Mouse (Mus musculus) adrenal gland, adult 8-10 months (tissue): Measurements from ENCODE around the gene Hdgf. TPM values are rescaled to one million over a fixed set of nuclear protein-coding genes. Genes with fewer than 3 reads are reported as not detected.

ENCODE experiments used
- DNase-seq: peaks from one replicate; pipeline ENCODE4 v3.0.0; 2022
- total RNA-seq, 4 experiments: library from RNA; stranded (reverse); gene quantifications; 2 replicates each; pipeline ENCODE4 v1.2.4; 2022

Hdgf gene
- total RNA-seq, 4 experiments from 2014 or later = 163 to 180 (median 172) TPM

DNA sequence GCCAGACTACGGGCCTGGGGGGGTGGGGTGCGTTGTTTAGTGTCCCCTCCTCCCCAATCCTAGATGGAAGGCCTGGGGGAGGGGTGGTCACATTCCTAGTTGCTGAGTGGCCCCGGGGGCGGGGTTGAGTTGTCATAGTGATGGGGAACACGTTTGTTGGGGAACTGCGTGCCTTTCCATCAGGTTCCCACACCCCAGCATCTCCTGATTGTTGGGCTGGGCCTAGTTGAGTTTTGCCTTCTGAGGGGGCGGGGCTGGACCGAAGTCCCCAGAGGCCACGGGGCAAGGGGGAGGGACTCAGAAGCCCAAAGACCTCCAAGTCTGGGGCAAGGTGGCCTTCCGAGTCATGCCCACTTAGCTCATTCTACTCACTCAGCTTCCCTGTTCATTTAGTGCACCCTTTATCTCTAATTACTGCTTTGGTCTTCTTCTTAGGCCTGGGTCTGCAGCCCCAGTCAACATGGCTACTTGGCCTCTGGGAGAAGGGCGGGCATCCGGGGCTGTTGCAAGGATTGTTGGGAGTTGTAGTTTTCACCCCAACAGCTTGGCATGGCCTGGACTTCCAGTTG lies 4.5 kb downstream of the Hdgf start:
- DNase-seq = peak; percentile 86

DNA sequence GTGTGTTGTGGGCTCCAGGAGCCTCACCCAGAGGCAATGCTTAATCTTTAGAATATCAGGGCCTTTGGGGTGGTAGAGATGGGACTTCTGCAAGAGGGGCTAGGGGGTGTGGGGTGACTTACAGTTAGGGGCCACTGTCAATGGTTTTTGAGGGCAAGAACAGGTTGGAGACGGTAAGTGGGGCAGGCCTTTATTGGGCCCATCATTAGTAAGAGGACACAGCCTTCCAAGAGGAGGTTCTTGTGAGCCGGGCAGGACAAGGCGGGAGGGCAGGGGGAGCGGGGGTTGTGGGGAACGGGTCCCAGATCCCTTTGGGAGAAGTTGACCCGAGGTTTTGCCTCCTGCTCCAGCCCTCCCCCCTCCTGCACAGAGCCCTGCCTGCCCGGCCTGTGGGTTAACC lies 7.4 kb downstream of the Hdgf start:
- no peak for DNase-seq

DNA sequence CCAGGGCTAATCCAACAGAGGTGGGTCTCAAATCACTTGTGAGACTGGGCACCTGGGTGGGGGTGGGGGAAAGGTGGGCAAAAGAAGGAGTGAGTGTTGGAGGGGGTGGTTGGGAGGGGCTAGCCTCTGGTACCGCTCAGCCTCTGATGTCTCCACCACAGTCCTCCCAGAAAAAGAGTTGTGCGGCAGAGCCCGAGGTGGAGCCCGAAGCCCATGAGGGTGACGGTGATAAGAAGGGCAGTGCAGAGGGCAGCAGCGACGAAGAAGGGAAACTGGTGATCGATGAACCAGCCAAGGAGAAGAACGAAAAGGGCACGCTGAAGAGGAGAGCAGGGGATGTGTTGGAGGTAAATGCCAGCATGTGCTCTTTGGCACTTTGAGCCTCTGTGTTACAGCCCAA lies 7.8 kb downstream of the Hdgf start:
- no peak for DNase-seq

DNA sequence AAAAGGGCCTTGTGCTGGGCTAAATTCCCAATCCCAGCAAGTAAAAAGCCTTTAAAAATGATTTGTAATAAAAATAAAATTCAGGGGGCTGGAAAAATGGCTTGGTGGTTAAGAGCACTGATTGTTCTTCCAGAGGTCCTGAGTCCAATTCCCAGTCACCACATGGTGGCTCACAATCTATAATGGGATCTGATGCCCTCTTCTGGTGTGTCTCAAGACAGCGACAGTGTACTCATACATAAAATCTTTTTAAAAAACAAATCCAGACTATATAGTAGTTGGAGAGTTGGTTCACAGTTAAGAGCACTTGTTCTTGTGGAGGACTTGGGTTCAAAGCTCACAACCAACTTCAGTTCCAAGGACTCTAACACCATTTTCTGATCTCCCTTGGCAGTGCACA lies 10.9 kb downstream of the Hdgf start:
- DNase-seq = no peak

DNA sequence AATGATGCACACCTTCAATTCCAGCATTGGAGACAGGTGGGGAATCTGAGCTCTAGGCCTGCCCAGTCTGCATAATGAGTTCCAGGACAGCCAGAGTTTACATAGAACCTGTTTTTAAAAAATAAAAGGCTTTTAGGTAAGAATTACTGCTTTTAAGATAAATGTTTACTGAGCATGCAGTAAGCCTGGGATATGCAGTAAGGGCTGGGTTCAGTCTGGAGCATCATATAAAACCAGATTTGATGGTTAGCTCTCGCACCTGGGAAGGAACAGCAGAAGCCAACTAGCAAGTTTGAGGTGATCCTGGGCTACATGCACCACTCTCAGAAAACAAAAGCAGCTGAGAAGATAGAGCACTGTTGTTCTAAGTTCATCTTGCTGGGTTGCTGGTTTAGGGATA lies 12.4 kb downstream of the Hdgf start:
- no peak for DNase-seq

DNA sequence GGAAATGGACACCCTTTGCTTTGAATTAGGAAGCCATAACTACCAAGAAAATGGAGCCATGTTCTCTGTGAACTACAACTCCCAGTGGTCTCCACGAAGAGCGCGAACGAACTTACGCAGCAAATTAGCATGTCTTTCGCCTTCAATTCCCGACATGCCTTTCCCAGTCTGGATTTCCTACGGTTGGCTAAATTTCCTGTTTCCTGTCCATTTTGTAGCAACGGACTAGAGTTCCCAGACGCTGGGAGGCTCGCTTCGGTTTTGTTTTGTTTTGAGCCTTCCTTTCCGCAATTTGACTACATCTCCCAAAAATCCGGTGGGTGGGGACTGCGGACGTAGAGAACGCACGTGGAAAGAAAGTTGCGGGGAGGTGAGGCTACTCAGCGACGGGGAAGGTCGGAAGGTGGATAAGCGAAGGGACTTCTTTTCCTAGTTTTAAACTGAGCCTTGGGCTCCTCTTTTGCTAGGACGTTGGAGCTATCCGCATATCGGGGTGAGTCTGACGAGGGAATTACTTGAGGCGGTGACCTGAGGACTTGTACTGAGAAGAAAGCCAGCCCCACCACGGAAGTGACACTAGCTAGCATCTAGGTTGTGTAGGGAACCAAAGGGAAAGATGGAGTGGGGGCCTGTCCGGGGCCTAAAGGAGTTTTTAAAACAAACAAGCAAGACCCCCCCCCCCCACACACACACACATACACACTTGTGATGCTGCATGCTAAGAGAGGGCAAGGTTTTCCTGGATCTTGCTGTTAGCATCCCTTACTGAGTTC lies 13.4 kb downstream of the Hdgf start, which contains the start of gene Mrpl24:
TSS of gene Mrpl24 (plus strand) at position 171 of the 773 bp plus-strand sequence.
- DNase-seq = peak; percentile 85

DNA sequence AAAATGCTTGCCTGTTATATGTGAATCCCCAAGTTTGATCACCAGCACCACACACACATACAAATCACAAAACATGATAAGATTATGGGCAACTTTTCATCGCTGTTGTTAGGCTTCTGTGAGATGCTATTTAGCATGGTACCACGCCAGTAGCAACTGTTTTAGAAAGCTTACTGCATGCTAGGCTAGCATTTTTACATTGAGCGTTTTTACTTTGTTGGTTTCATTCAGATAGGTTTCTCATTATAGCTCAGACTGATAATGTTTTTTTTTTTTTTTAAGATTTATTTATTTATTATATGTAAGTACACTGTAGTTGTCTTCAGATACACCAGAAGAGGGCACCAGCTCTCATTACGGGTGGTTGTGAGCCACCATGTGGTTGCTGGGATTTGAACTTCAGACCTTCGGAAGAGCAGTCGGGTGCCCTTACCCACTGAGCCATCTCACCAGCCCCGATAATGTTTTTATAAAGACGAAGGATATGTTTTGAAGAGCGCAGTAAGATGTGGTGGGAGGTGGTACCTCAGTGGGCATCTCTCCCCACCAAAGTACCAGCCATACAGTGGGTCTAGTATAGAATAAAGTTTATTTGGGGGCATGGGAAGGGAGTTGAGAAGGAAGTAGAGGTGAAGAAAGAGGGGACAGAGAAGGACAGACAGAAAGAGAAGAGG lies 14.3 kb downstream of the Hdgf start:
- no peak for DNase-seq

DNA sequence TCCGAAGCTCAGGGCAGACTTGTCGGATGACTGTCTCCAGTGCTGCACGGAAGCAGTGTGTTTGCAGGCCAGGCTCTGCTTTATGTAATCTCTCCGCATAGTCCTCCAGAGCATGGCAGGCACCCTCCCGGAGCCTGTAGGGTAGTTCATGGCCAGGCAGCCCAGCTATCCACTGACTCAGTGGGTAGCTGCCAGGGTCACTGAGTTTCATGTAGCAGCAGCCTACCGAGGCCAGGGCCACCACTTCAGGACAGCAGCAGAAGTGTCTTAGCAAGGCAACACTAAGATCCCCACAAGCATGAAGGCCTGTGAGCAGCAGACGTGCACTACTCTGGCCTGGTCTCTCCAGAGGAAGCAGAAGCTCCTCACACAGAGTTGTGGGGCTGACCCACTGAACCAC lies 18.9 kb downstream of the Hdgf start:
- peak; percentile 70 for DNase-seq

DNA sequence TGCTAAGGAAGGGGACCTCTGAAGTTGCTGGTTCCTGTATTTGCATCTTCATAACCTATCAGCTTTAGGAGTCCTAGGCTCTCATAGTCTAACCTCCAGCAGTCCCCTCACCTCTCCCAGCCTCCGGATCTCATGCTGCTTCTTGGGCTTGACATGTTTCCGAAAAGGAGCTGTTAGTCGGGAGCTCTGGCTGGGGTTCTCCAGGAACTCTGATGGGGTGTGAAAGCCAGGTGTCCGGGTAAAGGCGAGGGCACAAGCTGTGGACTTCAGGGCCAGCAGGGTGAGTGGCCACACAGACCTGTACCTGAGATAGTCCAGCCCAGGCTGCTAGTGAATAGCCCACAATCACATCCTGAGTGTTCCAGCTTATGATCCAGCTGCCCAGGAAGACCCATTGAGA lies 21.3 kb downstream of the Hdgf start:
- no peak for DNase-seq

DNA sequence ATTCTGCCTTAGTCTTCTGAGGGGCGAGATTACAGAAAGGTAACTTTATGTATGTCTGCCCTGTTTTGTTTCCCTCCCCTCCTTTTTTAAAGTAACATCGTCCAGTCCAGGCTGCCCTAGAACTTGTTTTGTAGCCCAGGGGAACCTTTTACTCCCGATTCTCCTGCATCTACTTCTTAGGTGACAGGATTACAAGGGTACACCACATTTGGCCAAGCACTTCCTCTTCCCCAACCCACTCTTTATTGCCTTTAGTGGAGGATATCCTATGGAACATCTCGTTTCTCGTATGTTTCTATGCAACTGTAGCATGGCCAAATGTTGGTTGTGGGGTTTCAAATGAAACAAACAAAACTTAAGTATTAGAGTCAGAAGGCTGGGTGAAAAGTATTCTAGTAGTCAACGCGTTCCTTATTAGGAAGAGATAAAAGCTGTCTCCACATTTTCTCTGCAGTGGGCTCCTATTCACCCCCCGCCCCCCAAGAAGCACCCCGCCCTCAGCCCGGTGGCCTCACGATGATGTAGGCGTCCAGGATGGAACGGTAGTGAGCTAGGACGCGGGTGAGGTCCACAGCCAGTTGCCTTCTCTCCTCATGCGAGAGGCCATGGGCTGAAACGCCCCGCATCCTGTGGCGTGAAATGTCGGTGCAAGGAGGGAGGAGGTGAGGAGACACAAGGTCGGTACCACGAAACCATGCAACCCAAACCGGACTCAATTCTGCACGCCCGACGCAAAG lies 23.4 kb downstream of the Hdgf start:
- DNase-seq = no peak

DNA sequence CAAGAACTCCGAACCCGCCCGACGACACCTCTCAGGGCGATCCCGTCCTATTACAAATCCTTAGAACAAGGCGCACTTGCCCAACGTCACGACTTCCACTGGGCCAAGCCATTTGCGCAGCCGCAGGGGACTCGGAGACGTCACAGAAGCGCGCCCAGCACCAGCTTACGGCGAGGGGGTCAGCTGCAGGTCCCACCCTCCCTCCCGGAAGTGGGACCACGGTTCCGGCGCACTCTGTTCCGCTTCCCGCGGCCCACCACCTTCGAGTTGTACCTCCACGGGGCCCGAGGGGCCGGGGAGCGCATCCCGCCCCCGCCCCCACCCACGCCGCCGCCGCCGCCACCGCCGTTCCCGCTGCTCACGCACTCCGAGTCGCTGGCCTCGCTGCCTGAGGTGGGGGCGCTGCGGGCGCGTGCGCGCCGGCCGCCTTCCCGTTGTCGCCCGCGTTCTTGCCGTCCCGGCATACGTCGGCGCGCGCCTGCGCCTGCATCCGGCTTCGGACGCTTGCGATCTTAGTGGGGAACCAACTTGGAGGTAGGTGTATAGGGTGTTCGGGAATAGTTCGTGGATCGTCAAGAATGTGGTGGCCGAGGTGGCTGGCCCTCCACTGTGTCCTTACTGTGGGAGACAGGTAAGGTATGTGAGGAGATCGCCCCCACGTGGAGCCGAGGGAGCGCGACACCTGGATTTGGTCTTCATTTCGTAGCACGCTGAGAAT lies 24.1 kb downstream of the Hdgf start, which contains the start of the genes Isg20l2 and Rrnad1:
TSS of gene Isg20l2 (plus strand) at position 237 of the 718 bp plus-strand sequence.
TSS of gene Rrnad1 (minus strand) at position 640 of the 718 bp plus-strand sequence.
- peak; percentile 97 for DNase-seq

DNA sequence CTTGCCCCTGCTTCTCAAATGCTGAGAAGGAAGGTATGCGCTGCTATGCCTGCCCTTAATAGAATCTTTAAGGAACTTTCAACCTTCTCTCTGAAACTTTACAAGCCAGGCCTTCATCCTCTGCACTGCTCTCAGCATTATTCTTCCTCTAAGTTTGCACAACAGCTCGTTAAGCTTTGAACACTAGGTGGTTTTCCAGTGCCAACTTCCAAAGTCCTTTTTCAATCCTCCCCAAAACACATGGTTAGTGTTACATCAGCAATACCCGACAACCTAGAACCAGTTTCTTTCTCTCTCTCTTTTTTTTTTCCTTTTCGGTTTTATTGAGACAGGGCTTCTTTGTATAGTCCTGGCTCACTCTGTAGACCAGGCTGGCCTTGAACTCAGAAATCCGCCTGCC lies 27.9 kb downstream of the Hdgf start:
- no peak for DNase-seq

DNA sequence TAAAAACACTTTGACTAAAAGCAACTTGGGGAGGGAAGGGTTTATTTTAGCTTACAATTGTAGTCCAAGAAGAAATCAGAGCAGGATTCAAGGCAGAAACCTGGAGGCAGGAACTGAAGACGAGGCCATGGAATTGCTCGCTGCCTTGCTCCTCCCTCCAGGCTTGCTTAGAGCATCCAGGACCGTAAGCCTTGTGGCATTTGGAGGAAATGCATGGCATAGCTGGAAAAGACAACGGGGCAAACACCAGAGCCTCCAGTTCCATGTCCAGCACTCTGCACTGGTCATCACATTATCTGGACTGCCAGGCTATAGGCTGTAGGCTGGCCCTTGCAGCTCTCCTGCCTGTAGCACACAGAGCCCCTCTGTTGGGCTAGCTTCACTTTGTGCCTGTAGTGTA lies 28.4 kb downstream of the Hdgf start:
- DNase-seq = no peak

DNA sequence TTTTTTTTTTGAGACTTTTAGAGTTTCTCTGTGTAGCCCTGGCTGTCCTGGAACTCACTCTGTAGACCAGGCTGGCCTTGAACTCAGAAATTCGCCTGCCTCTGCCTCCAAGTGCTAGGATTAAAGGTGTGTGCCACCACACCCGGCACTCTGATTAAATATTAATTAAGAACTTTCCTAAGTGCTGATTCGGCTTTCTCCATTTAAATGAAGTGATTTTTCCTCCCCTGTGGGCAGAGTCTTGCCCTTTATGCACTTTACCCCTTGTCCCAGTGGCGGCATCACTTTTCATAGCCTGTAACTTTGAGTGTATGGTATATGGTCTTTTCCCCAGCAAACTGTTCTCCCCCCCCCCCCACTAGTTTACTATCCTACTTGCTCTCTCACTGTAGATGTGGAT lies 29.1 kb downstream of the Hdgf start:
- DNase-seq = no peak

DNA sequence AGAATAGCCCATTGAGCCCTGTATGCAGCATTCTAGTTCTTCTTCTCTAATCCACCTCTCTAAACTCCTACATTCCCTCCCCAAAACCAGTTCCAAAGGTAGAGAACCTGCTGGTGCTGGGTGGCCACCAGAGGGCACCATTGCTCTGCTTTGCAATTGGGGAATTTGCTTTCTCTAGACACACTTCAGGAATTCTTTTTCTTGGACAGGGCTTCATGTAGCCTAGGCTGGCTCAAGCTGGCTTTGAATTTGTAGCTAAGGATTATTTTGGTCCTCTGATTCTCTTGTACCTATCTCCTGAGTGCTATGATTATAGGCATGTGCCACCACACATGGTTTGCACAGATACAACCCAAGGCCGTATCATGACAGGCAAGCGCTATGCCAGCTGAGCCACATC lies 29.7 kb downstream of the Hdgf start:
- peak; percentile 56 for DNase-seq

DNA sequence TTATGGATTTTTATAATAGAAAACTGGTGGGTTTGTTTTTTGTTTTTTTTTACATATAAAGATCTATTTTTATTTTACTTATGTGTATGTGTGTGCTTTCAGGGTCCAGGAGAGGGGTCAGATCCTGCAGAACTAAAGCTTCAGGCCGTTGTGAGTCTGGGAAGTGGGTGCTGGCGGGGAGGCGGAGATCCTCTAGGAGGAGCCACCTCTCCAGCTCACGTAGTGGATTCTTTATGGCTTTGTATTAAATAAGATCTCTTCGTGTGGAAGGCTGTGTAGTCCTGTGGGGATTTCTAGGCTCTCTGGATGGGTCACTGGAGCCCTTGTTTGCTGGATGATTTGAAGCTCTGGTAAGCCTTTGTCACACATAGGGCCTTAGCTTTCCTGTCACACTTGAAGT lies 34.5 kb downstream of the Hdgf start:
- DNase-seq = no peak

DNA sequence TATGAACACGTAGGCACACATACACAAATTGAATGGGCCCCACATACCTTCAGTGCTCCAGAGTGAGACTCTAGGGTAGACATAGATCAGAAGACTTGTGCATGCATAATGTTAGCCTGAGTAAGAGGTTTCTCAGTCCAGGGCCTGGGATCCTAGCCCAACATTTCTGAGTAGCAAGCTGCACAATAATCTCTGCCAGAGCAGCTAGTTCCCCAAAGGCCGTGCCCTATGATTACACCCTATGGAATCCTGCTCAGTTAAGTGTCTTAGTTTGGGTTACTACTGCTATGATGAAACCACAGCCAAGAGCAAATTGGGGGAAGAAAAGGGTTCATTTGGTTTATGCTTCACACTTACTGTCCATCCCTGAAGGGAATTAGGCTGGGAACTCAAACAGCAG lies 36.4 kb downstream of the Hdgf start:
- no peak for DNase-seq

DNA sequence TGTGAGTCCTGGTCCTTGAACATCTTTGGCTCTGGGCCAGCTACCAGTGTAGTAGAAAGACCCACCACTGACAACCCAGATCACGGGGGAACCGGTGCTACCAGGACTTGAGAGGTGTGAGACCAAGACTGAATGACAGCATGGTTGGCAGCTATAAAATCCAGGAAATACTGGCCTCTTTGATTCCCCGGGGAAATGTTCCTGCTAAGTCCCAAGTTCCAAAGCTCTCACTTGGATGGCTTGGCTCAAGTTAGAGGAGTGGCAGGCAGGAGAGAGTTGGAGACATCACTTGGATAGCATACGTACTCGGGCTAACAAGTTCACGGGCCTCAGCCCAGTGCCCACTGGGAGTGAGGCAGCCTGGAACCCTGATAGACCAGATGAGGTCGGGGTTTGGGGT lies 37.5 kb downstream of the Hdgf start:
- DNase-seq = no peak

DNA sequence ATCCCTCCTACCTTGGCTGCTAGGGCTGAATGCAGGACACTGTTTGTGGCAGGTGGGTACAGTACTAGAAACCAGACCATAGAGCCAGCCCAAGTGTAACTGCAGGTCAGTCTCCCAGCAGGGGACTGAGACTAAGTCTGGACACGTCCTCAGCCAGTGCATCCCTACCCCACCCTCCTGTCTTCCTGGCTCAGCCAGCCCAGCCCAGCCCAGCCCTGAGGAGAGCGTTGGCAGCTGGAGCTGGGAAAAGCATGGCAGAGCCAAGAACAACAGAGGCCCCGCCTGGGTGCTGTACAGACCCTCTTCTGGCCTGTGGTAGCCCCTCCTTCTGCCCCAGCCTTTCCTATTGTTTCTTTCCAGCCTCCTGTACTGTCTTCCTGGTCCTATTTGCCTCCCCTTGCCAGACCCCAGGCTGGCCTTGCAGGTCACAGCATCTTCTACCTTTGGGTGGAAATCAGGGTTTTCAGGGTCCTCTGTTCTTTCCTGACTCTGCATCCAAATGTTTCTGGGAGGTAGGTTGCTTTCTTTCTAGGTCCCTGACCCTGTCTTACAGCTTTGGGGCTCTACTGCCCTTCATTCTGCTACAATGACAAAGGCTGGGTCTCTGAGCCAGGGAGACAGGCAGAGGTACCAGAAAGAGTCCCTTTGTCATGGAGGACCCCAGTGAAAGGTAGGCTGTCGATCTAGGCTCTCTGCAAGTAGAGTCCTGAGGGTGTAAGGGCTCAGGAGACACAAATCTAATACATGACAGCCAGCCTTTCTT lies 38.9 kb downstream of the Hdgf start:
- no peak for DNase-seq

DNA sequence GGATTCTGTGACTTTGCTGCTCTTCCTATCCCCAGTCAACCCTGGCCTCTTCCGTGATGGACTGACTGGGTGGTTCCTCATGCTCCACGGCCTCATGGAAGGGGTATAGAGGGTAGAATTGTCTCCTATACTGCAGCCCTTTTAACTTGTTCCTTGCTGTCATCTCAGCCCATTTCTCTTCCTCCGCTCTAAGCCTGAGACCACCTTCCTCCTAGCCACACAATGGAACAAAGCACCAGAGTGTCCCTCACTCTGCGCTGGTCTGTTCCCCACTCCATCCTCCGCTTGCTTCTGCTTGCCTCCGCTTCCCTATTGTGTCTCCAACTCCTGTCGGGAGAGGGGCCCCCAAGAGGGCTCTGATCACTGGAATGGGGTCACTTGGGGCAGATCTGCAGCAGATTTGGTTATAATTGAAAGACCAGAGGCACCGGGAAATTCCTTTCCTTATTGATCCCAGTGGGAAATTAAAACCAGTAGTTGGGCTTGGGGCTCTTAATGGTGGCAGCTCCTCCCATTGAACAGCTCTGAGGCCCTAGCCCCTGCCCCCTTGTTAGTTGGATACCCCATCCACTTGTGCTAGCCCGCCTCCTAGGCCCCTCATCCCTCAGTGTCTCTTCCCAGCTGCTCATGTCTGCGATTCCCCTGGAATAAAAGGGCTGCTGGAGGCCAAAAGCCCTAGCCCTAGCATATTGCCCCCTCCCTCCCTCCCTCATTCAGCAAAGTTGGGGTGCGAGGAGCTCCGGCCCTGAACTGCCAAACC lies 39.8 kb downstream of the Hdgf start:
- no peak for DNase-seq

DNA sequence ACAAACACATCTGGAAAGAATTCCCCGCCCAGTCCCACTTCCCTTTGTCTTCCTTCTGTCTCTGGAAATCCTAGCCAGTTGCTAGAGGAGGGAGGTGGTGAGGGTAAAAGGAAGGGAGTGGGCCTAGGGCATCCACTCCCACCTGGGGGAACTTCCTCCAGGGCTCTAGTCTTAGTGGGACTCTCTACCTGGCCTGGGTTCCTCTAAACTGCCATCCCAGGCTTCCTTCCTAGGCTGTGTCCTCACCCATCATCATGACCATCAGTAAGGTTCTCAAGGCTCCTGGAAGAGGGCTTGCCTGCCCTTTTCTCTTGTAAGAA lies 40.4 kb downstream of the Hdgf start:
- no peak for DNase-seq
